Mouse (Mus musculus) midbrain, embryonic 10.5 days (tissue): ENCODE measurements at regions not wholly inside any gene's neighbourhood (a gene's known extent, or its start where the extent isn't known, plus 50 kb on each side); places are given as distances from the start of the nearest gene placed in this dataset.

Experiments used
- DNase-seq: peaks from one replicate; pipeline ENCODE4 v3.0.0-alpha.2; 2017; ENCODE audit warnings: low spot score
- H3K27ac ChIP-seq: fragments of 300-500 bp; sonication (generic); replicated peaks from 2 replicates; pipeline ENCODE4 v1.5.1; 2016; ENCODE audit warnings: mild to moderate bottlenecking
- H3K27me3 ChIP-seq: fragments of 300-500 bp; sonication (generic); 2 replicates; pipeline ENCODE4 v1.6.1; 2016; ENCODE audit warnings: low read depth, mild to moderate bottlenecking; ENCODE audit not compliant: poor library complexity, severe bottlenecking
- H3K36me3 ChIP-seq: fragments of 300-500 bp; sonication (generic); 2 replicates; pipeline ENCODE4 v1.6.1; 2016; ENCODE audit warnings: mild to moderate bottlenecking, moderate library complexity
- H3K4me1 ChIP-seq: fragments of 300-500 bp; sonication (generic); 2 replicates; pipeline ENCODE4 v1.6.1; 2016
- H3K4me3 ChIP-seq: fragments of 300-500 bp; sonication (generic); 2 replicates; pipeline ENCODE4 v1.5.1; 2016; ENCODE audit warnings: mild to moderate bottlenecking, moderate library complexity
- H3K9me3 ChIP-seq: fragments of 300-500 bp; sonication (generic); replicated peaks from 2 replicates; pipeline ENCODE4 v1.6.1; 2016; ENCODE audit warnings: mild to moderate bottlenecking
- WGBS: fragments of 180-500 bp; shearing (Covaris S2); methylation state at CpG from one replicate; pipeline ENCODE4 v1.1.7; 2016; 5-methylcytosine and 5-hydroxymethylcytosine counted together

DNA sequence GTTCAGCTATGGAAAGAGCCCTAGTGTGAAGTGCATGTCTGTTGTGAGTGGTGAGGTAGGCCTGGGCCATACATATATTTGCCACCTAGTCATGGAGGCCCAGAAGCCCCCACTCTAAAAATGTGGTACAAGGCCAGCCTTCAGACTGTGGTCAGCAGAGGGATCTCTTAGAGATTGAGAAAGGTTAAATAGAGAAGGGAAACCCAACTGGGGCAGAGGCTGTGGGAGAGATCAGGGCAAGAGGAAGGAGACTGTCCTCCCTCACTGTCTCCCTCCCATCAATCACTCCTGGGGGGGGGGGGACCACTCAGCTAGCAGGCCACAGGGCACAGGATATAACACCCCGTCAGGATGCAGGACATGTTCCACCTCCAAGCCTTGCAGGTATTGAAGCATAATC lies 86.1 kb downstream of the Zfp36l2 start:
- Histone ChIP-seq H3K4me3 (no peak overlapping the region), H3K36me3 (no peaks in the 10 kb centered on the region), H3K4me1 (peaks cover 66% of the 10 kb centered on the region), H3K9me3 (no peaks in the 10 kb centered on the region), H3K27ac (peak overlapping the region; percentile 83), H3K27me3 (peaks cover 31% of the 10 kb centered on the region)
- no peak for DNase-seq
- 89% methylated on average over 1 of the region's 1 CpGs for WGBS

GRCm38 (mm10) chr17:84100523-84100922 lies 87.2 kb downstream of the Zfp36l2 start:
- H3K27ac ChIP-seq, result peak overlapping the region; percentile 83
- H3K4me3 ChIP-seq, result no peak overlapping the region
- DNase-seq, result no peak
- WGBS, result 47% methylated on average over 10 of the region's 10 CpGs
- no peaks in the 10 kb centered on the region for H3K36me3 ChIP-seq
- H3K4me1 ChIP-seq, result peaks cover 71% of the 10 kb centered on the region
- H3K9me3 ChIP-seq, result no peaks in the 10 kb centered on the region
- peaks cover 31% of the 10 kb centered on the region for H3K27me3 ChIP-seq

DNA sequence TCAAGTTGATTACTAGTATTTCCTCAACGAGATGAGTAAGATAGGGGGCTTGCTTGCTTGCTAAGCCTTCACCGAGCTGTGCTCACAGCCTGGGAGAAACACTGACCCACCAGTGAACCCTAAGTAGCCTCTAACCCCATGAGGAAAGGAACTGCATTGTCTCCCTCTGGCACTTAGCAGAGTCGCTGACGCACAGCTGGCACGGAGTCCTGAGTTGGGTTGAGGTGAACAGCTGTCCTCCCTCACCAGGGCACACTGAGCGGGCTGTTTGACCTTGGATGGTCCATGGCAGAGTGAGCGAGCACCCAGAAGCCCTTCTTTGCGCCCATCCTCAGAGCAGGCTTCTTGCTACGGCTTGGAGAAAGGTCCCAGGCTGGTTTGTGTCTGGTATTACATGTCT lies 88.0 kb downstream of the Zfp36l2 start:
- H3K4me3 ChIP-seq, result no peak overlapping the region
- no peaks in the 10 kb centered on the region; the same call in 1 of the 2 replicates for H3K9me3 ChIP-seq
- DNase-seq, result no peak
- peaks cover 31% of the 10 kb centered on the region for H3K27me3 ChIP-seq
- H3K27ac ChIP-seq, result peak overlapping the region; percentile 83
- WGBS, result 87% methylated on average over 9 of the region's 9 CpGs
- H3K36me3 ChIP-seq, result no peaks in the 10 kb centered on the region
- peaks cover 79% of the 10 kb centered on the region for H3K4me1 ChIP-seq

GRCm38 (mm10) chr17:84097871-84098430 lies 89.8 kb downstream of the Zfp36l2 start:
- peaks cover 66% of the 10 kb centered on the region for H3K4me1 ChIP-seq

GRCm38 (mm10) chr17:84097286-84097685 lies 90.5 kb downstream of the Zfp36l2 start:
- DNase-seq, result peak; percentile 52
- H3K36me3 ChIP-seq, result no peaks in the 10 kb centered on the region
- 48% methylated on average over 13 of the region's 13 CpGs for WGBS
- H3K27me3 ChIP-seq, result peaks cover 31% of the 10 kb centered on the region
- H3K9me3 ChIP-seq, result peaks cover 3% of the 10 kb centered on the region; the same call in 1 of the 2 replicates
- peaks cover 63% of the 10 kb centered on the region for H3K4me1 ChIP-seq
- H3K27ac ChIP-seq, result peak overlapping the region; percentile 99
- H3K4me3 ChIP-seq, result peak overlapping the region; percentile 46

More at GRCm38 (mm10) chr17:84097871-84098430, 89.8 kb downstream of the Zfp36l2 start:
- Histone ChIP-seq H3K9me3 (peaks cover 3% of the 10 kb centered on the region; the same call in 1 of the 2 replicates), H3K27ac (peak overlapping the region; percentile 99), H3K4me3 (0 out of 2 replicates have a peak overlapping the region, but pooled peaks have one; percentile 46), H3K27me3 (peaks cover 31% of the 10 kb centered on the region), H3K36me3 (no peaks in the 10 kb centered on the region)
- no peak for DNase-seq
- 87% methylated on average over 6 of the region's 6 CpGs for WGBS

- Histone ChIP-seq H3K27ac (peak overlapping the region; percentile 99), H3K9me3 (peaks cover 3% of the 10 kb centered on the region; the same call in 1 of the 2 replicates), H3K27me3 (peaks cover 31% of the 10 kb centered on the region), H3K36me3 (no peaks in the 10 kb centered on the region), H3K4me1 (peaks cover 60% of the 10 kb centered on the region), H3K4me3 (peak overlapping the region; percentile 46)
- 1% methylated on average over 59 of the region's 59 CpGs for WGBS
- peak; percentile 96 for DNase-seq
These were observed 91.1 kb downstream of the Zfp36l2 start for GRCm38 (mm10) chr17:84096345-84097260.

DNA sequence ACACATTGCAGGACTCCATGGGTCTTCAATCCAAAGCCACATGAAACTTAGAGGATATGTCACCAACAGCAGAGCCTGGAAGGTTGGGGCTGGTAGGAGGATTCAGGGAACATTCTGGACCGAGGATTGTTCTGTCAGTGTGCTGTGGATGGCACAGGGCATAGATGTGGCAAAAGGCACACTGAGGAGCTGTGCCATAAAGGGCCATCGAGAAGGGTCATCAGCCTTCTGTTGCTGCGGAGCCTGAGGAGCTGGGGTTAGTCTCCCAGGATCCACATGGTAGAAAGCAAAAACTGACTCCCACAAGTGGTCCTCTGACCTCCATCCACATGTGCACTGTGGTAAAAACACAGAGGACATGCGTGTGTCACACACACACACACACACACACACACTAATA lies 91.9 kb downstream of the Zfp36l2 start:
- Histone ChIP-seq H3K27ac (peak overlapping the region; percentile 99), H3K4me3 (peak overlapping the region; percentile 46), H3K27me3 (peaks cover 29% of the 10 kb centered on the region), H3K4me1 (peaks cover 55% of the 10 kb centered on the region), H3K36me3 (no peaks in the 10 kb centered on the region), H3K9me3 (peaks cover 3% of the 10 kb centered on the region; the same call in 1 of the 2 replicates)
- peak; percentile 53 for DNase-seq
- WGBS, result 31% methylated on average over 4 of the region's 4 CpGs

- no peak overlapping the region for H3K4me3 ChIP-seq
- H3K27me3 ChIP-seq, result peaks cover 22% of the 10 kb centered on the region
- DNase-seq, result no peak
- peaks cover 3% of the 10 kb centered on the region; the same call in 1 of the 2 replicates for H3K9me3 ChIP-seq
- H3K36me3 ChIP-seq, result no peaks in the 10 kb centered on the region
- WGBS, result 85% methylated on average over 2 of the region's 2 CpGs
- peak overlapping the region; percentile 99 for H3K27ac ChIP-seq
- H3K4me1 ChIP-seq, result peaks cover 48% of the 10 kb centered on the region
These were observed 92.7 kb downstream of the Zfp36l2 start for GRCm38 (mm10) chr17:84095089-84095488.

DNA sequence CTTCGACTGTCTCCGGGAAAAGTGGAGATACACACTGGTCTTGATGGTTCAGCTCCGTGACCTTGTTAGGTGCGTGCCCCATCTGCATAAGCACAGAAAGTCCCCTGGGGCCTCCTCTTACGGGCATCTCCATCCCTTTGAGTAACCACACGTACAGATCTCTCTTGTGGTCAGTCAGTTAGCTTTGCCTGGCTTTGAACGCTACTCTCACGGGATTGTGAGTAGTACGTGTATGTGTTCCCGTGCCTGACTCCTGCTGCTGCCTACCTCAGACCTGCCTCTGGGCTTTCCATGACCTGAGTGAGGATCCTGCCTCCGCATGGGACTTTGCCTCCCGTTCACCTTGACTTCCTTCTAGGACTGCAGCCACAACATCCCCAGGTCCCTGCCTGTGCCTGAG lies 101.4 kb downstream of the Zfp36l2 start:
- Histone ChIP-seq H3K4me1 (peaks cover 44% of the 10 kb centered on the region), H3K27ac (peak overlapping the region; percentile 47; the same call in 1 of the 2 replicates), H3K9me3 (no peaks in the 10 kb centered on the region), H3K27me3 (0 out of 2 replicates have a peak, but pooled peaks cover 7% of the 10 kb centered on the region), H3K4me3 (no peak overlapping the region), H3K36me3 (no peaks in the 10 kb centered on the region)
- DNase-seq, result no peak
- 88% methylated on average over 12 of the region's 12 CpGs for WGBS

- Histone ChIP-seq H3K27ac (peak overlapping the region; percentile 47), H3K4me3 (no peak overlapping the region), H3K9me3 (no peaks in the 10 kb centered on the region), H3K27me3 (0 out of 2 replicates have a peak, but pooled peaks cover 7% of the 10 kb centered on the region), H3K36me3 (no peaks in the 10 kb centered on the region), H3K4me1 (peaks cover 44% of the 10 kb centered on the region)
- 30% methylated on average over 7 of the region's 7 CpGs for WGBS
- DNase-seq, result no peak
These were observed 102.0 kb downstream of the Zfp36l2 start for GRCm38 (mm10) chr17:84085721-84086120.

- Histone ChIP-seq H3K27me3 (0 out of 2 replicates have a peak, but pooled peaks cover 7% of the 10 kb centered on the region), H3K36me3 (no peaks in the 10 kb centered on the region), H3K4me1 (peaks cover 44% of the 10 kb centered on the region), H3K4me3 (no peak overlapping the region), H3K9me3 (no peaks in the 10 kb centered on the region), H3K27ac (peak overlapping the region; percentile 47)
- no peak for DNase-seq
- 87% methylated on average over 10 of the region's 10 CpGs for WGBS
These were observed 102.5 kb downstream of the Zfp36l2 start for GRCm38 (mm10) chr17:84085232-84085631.

GRCm38 (mm10) chr17:84083307-84084263 lies 104.2 kb downstream of the Zfp36l2 start:
- Histone ChIP-seq H3K27ac (peak overlapping the region; percentile 76), H3K36me3 (no peaks in the 10 kb centered on the region), H3K9me3 (no peaks in the 10 kb centered on the region), H3K27me3 (0 out of 2 replicates have a peak, but pooled peaks cover 7% of the 10 kb centered on the region), H3K4me1 (peaks cover 41% of the 10 kb centered on the region), H3K4me3 (no peak overlapping the region)
- 72% methylated on average over 16 of the region's 16 CpGs for WGBS
- no peak for DNase-seq
